Mouse (Mus musculus) gastrocnemius, adult 18-20 months (tissue): ENCODE data around the gene Tas2r129. TPM values are rescaled to one million over a fixed set of nuclear protein-coding genes. Genes with fewer than 3 reads are reported as not detected.
"Not testable (repeated sequence)": the region's sequence is repeated elsewhere in the genome, so short reads cannot be mapped to it uniquely, and the experiment has no call there.

ENCODE experiments used
- DNase-seq: peaks from one replicate; pipeline ENCODE4 v3.0.0; 2021; ENCODE audit warnings: low spot score
- long read RNA-seq, 2 experiments: library from polyadenylated mRNA; stranded (forward); transcript quantifications; one replicate each; pipeline ENCODE4 v2.0.0; 2021
- total RNA-seq, 2 experiments: library from RNA; stranded (reverse); gene quantifications; 2 replicates each; pipeline ENCODE4 v1.2.3; 2021

The Tas2r129 gene
- total RNA-seq, result not detected
- long read RNA-seq, experiment 1, result 0 reads
- long read RNA-seq, experiment 2, result 0 reads

GRCm38 (mm10) chr6:132950802-132951201, at the start of gene Tas2r129:
TSS of gene Tas2r129 (plus strand) at chr6:132951102.
- DNase-seq, result no peak

GRCm38 (mm10) chr6:132909351-132909750, 41.6 kb upstream of the Tas2r129 start, which contains the start of gene Tas2r125:
TSS of gene Tas2r125 (plus strand) at chr6:132909651.
- no peak for DNase-seq

GRCm38 (mm10) chr6:132941376-132941775, 9.5 kb upstream of the Tas2r129 start:
- DNase-seq, result not testable (repeated sequence)

- DNase-seq, result no peak
These were observed 6.9 kb downstream of the Tas2r129 start, which contains the start of gene Tas2r131 for GRCm38 (mm10) chr6:132957819-132958218. TSS of gene Tas2r131 (minus strand) at chr6:132957919.

- no peak for DNase-seq
These were observed 30.0 kb downstream of the Tas2r129 start, which contains the start of gene Tas2r109 for GRCm38 (mm10) chr6:132980865-132981264. TSS of gene Tas2r109 (minus strand) at chr6:132980965.

Other genes with a start within 250 kb of the Tas2r129 start
- gene Tas2r122, start 239.2 kb upstream of the Tas2r129 start, total RNA-seq, result not detected
- not detected for gene Tas2r115, start 213.1 kb upstream of the Tas2r129 start, total RNA-seq
- gene Tas2r124, start 196.4 kb upstream of the Tas2r129 start, total RNA-seq, result not detected
- not detected for gene Tas2r102, start 189.0 kb upstream of the Tas2r129 start, total RNA-seq
- not detected for gene Tas2r136, start 172.9 kb upstream of the Tas2r129 start, total RNA-seq
- not detected for gene Tas2r117, start 148.3 kb upstream of the Tas2r129 start, total RNA-seq
- gene Tas2r123, start 104.0 kb upstream of the Tas2r129 start, total RNA-seq, result not detected
- gene Tas2r116, start 95.7 kb upstream of the Tas2r129 start, total RNA-seq, result not detected
- gene Tas2r110, start 83.1 kb upstream of the Tas2r129 start, total RNA-seq, result not detected
- gene Tas2r113, start 58.1 kb upstream of the Tas2r129 start, total RNA-seq, result not detected
- gene Tas2r125, start 41.5 kb upstream of the Tas2r129 start, total RNA-seq, result not detected
- gene Tas2r131, start 6.8 kb downstream of the Tas2r129 start, total RNA-seq, result not detected
- not detected for gene Tas2r109, start 29.9 kb downstream of the Tas2r129 start, total RNA-seq
- not detected for gene Tas2r103, start 86.0 kb downstream of the Tas2r129 start, total RNA-seq
- not detected for gene Tas2r140, start 104.7 kb downstream of the Tas2r129 start, total RNA-seq
- 100 to 1,000 TPM; 137 to 139 TPM for gene Smim10l1, start 153.8 kb downstream of the Tas2r129 start, total RNA-seq